Mouse (Mus musculus): Measurements from ENCODE around the gene Dcdc2c.

DNA sequence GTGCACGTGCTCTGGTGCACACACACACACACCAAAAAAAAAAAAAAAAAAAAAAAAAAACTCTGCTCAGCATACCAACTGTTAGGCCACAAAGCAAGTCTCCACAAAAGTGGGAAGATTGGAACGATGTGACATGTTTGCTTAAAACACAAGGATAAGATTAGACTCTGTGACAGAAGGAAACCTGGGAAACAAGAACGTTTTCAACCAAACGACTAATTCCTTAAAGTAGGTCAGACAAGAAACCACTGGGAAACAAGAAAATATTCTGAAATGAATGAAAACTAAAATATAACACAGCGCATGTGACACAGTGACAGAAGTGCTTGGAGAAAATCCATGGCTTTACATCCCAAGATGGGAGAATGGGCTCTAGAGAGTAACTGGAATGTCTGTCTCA lies 57.9 kb downstream of the Dcdc2c start:
- TF ChIP-seq CTCF (IDR thresholded peaks at IDR 0.05) (no peak), EP300 (IDR thresholded peaks at IDR 0.05; ENCODE audit: insufficient read depth, low read depth, low read length) (no peak), POLR2A (IDR thresholded peaks at IDR 0.05; ENCODE audit: insufficient read depth, low read depth, low read length) (no peak)
